Mouse (Mus musculus) lung, embryonic 15.5 days (tissue): Measurements from ENCODE around the gene Casc3. TPM values are rescaled to one million over a fixed set of nuclear protein-coding genes. Genes with fewer than 3 reads are reported as not detected.

Experiments
- ATAC-seq: fragments of 200-750 bp; cut with Nextera tagmentation; 2 replicates; pipeline ENCODE4 v1.8.0; 2017; ENCODE audit warnings: moderate number of reproducible peaks, borderline replicate concordance; ENCODE audit not compliant: low FRiP score, low TSS enrichment; ENCODE audit errors: extremely low read depth
- H3K27ac ChIP-seq: fragments of 300-500 bp; sonication (generic); 2 replicates; pipeline ENCODE4 v1.5.1; 2015; ENCODE audit warnings: moderate library complexity, mild to moderate bottlenecking, inconsistent platforms
- H3K27me3 ChIP-seq: fragments of 300-500 bp; sonication (generic); 2 replicates; pipeline ENCODE4 v1.6.1; 2015; ENCODE audit warnings: inconsistent platforms
- H3K36me3 ChIP-seq: fragments of 300-500 bp; sonication (generic); 2 replicates; pipeline ENCODE4 v1.6.1; 2015; ENCODE audit warnings: inconsistent platforms
- H3K4me1 ChIP-seq: fragments of 300-500 bp; sonication (generic); 2 replicates; pipeline ENCODE4 v1.6.1; 2015; ENCODE audit warnings: inconsistent platforms
- H3K4me2 ChIP-seq: fragments of 300-500 bp; sonication (generic); 2 replicates; pipeline ENCODE4 v1.6.1; 2015; ENCODE audit warnings: inconsistent platforms, mild to moderate bottlenecking, moderate library complexity
- H3K4me3 ChIP-seq: fragments of 300-500 bp; sonication (generic); 2 replicates; pipeline ENCODE4 v1.5.1; 2015; ENCODE audit warnings: mild to moderate bottlenecking, inconsistent platforms
- H3K9ac ChIP-seq: fragments of 300-500 bp; sonication (generic); 2 replicates; pipeline ENCODE4 v1.6.1; 2015; ENCODE audit warnings: inconsistent platforms
- H3K9me3 ChIP-seq: fragments of 300-500 bp; sonication (generic); 2 replicates; pipeline ENCODE4 v1.6.1; 2016; ENCODE audit warnings: inconsistent platforms
- WGBS: fragments of 180-500 bp; shearing (Covaris S2); methylation state at CpG from one replicate; pipeline ENCODE4 v1.1.7; 2015; 5-methylcytosine and 5-hydroxymethylcytosine counted together
- polyA plus RNA-seq: library from polyadenylated mRNA; unstranded; fragments of >200 nt; fragmentation: Nextera tagmentation; extraction: Ambion mirVana; gene quantifications from 2 replicates; pipeline ENCODE4 v1.2.1, GENCODE M21; 2015

Casc3 gene
- polyA plus RNA-seq, 1 experiment from 2014 or later = 37.9 TPM

DNA sequence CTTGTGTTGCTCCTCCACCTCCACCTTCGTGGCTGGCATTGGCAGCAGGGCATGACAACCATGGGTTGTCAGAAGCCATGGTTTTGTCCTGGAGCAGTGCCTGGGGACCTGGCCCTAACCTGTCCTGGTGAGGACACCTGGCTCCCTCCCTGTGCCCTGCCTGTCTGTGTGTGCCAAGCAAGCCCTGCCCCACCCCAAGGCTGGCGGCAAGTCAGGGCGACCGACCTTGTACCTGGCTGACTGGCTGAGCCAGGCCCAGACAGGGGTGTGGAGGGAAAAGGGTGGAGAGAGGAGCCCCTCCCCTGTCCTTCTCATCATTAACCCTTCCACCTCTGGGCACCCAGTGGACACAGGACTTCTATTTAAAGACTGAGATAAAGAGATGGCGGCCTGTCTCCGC is 34.7 kb downstream of the Casc3 start:
- H3K4me3 ChIP-seq = no peak overlapping the region
- H3K36me3 ChIP-seq = peaks cover under 1% of the 10 kb centered on the region; the same call in 1 of the 2 replicates
- H3K4me2 ChIP-seq = no peak overlapping the region
- peaks cover 27% of the 10 kb centered on the region for H3K27me3 ChIP-seq
- 48% methylated on average over 6 of the region's 6 CpGs for WGBS
- no peak overlapping the region for H3K9ac ChIP-seq
- peaks cover 18% of the 10 kb centered on the region for H3K4me1 ChIP-seq
- H3K9me3 ChIP-seq = no peaks in the 10 kb centered on the region
- H3K27ac ChIP-seq = no peak overlapping the region
- ATAC-seq = no peak

DNA sequence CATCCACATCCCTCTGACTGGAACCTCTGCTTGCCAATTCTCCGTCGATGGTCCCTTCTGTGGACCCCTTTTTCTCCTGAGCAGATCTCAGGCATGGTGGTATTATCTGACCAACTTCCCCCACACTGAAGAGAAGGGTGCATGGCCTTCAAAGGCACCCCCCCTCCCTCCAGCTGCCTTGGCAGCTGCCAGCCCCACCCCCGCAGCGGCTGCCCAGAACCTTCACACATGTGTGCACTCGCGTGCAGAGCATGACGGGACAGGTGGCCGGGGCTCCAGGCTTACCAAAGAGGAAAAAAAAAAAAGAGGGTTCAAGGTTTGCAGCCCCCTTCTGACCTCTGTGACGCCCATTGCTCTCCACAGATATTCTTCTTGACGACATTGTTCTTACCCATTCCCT is 35.2 kb downstream of the Casc3 start:
- no peak overlapping the region for H3K4me3 ChIP-seq
- no peak overlapping the region for H3K27ac ChIP-seq
- H3K9me3 ChIP-seq = no peaks in the 10 kb centered on the region
- peaks cover 18% of the 10 kb centered on the region for H3K4me1 ChIP-seq
- H3K4me2 ChIP-seq = no peak overlapping the region
- peaks cover 27% of the 10 kb centered on the region for H3K27me3 ChIP-seq
- ATAC-seq = no peak
- 63% methylated on average over 6 of the region's 10 CpGs for WGBS
- H3K36me3 ChIP-seq = no peaks in the 10 kb centered on the region
- no peak overlapping the region for H3K9ac ChIP-seq

DNA sequence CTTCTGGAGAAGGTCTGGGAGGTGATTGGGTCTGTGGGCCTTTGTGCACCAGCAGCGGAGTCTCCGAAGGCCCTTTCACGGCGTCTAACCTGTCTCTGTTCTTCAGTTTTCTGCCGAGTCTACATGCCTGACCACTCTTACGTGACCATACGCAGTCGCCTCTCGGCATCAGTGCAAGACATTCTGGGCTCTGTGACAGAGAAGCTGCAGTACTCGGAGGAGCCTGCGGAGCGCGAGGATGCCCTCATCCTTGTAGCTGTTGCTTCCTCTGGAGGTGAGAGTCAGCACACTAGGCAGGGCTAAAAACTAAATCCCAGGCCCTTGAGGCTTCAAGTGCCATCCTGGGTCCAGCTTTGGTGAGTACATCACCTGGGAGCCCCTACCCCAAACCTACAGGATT is 41.3 kb downstream of the Casc3 start:
- peaks cover 4% of the 10 kb centered on the region; the same call in 1 of the 2 replicates for H3K27me3 ChIP-seq
- no peak overlapping the region for H3K4me2 ChIP-seq
- H3K36me3 ChIP-seq = no peaks in the 10 kb centered on the region
- no peaks in the 10 kb centered on the region for H3K9me3 ChIP-seq
- H3K27ac ChIP-seq = no peak overlapping the region
- H3K9ac ChIP-seq = no peak overlapping the region
- WGBS = 47% methylated on average over 13 of the region's 13 CpGs
- ATAC-seq = no peak
- peaks cover 17% of the 10 kb centered on the region for H3K4me1 ChIP-seq
- no peak overlapping the region for H3K4me3 ChIP-seq

GRCm38 (mm10) chr11:98846865-98847604 is 42.3 kb downstream of the Casc3 start:
- H3K27ac ChIP-seq = no peak overlapping the region
- no peak overlapping the region for H3K9ac ChIP-seq
- H3K9me3 ChIP-seq = no peaks in the 10 kb centered on the region
- H3K27me3 ChIP-seq = peaks cover 4% of the 10 kb centered on the region; the same call in 1 of the 2 replicates
- H3K4me2 ChIP-seq = no peak overlapping the region
- no peak overlapping the region for H3K4me3 ChIP-seq
- WGBS = 53% methylated on average over 19 of the region's 19 CpGs
- H3K4me1 ChIP-seq = peaks cover 17% of the 10 kb centered on the region
- no peaks in the 10 kb centered on the region for H3K36me3 ChIP-seq
- ATAC-seq = no peak

GRCm38 (mm10) chr11:98849196-98849894 is 44.6 kb downstream of the Casc3 start:
- no peak overlapping the region for H3K4me3 ChIP-seq
- H3K36me3 ChIP-seq = no peaks in the 10 kb centered on the region
- ATAC-seq = no peak
- peaks cover 17% of the 10 kb centered on the region for H3K4me1 ChIP-seq
- H3K9ac ChIP-seq = no peak overlapping the region
- peaks cover 4% of the 10 kb centered on the region; the same call in 1 of the 2 replicates for H3K27me3 ChIP-seq
- H3K4me2 ChIP-seq = no peak overlapping the region
- no peaks in the 10 kb centered on the region for H3K9me3 ChIP-seq
- no peak overlapping the region for H3K27ac ChIP-seq
- 13% methylated on average over 19 of the region's 19 CpGs for WGBS

GRCm38 (mm10) chr11:98850100-98851093 is 45.7 kb downstream of the Casc3 start:
- Histone ChIP-seq H3K36me3 (no peaks in the 10 kb centered on the region), H3K27me3 (peaks cover 4% of the 10 kb centered on the region; the same call in 1 of the 2 replicates), H3K4me2 (peak overlapping the region; percentile 24), H3K27ac (peak overlapping the region; percentile 63; the same call in 1 of the 2 replicates), H3K4me3 (no peak overlapping the region), H3K9me3 (no peaks in the 10 kb centered on the region), H3K9ac (no peak overlapping the region), H3K4me1 (peaks cover 17% of the 10 kb centered on the region)
- 49% methylated on average over 26 of the region's 26 CpGs for WGBS
- peak; percentile 51; the same call in 1 of the 2 replicates for ATAC-seq

- ATAC-seq = no peak
- H3K27ac ChIP-seq = no peak overlapping the region
- peaks cover 3% of the 10 kb centered on the region; the same call in 1 of the 2 replicates for H3K27me3 ChIP-seq
- 81% methylated on average over 8 of the region's 8 CpGs for WGBS
- H3K36me3 ChIP-seq = no peaks in the 10 kb centered on the region
- no peak overlapping the region for H3K9ac ChIP-seq
- no peaks in the 10 kb centered on the region for H3K9me3 ChIP-seq
- H3K4me1 ChIP-seq = peaks cover 15% of the 10 kb centered on the region
- no peak overlapping the region for H3K4me3 ChIP-seq
- no peak overlapping the region for H3K4me2 ChIP-seq
These were observed 49.4 kb downstream of the Casc3 start for GRCm38 (mm10) chr11:98854116-98854515.

DNA sequence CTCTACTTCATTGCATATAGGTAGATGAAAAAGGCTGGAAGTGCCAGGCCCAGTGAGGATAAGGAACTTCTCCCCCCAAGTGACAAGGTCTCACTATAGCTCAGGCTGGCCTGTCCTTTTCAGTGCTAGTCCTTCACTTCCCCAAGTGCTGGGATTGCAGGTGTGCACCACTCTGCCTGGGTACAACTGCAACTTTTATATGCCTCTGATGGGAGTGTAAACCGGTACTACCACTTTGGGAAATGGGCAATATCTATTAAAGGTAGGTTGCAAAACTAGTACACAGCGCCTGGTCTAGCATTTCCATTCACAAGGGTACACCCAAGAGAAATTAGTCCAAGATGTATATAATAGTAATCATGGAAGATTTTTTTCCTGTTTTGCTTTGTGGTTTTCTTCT is 50.0 kb downstream of the Casc3 start:
- H3K9me3 ChIP-seq = no peaks in the 10 kb centered on the region
- no peak for ATAC-seq
- no peak overlapping the region for H3K4me2 ChIP-seq
- no peak overlapping the region for H3K9ac ChIP-seq
- no peak overlapping the region for H3K4me3 ChIP-seq
- peaks cover 10% of the 10 kb centered on the region for H3K4me1 ChIP-seq
- no peaks in the 10 kb centered on the region for H3K36me3 ChIP-seq
- WGBS = 94% methylated on average over 2 of the region's 2 CpGs
- no peak overlapping the region for H3K27ac ChIP-seq
- H3K27me3 ChIP-seq = no peaks in the 10 kb centered on the region; the same call in 1 of the 2 replicates

GRCm38 (mm10) chr11:98858759-98859731 is 54.3 kb downstream of the Casc3 start:
- Histone ChIP-seq H3K4me3 (no peak overlapping the region), H3K4me1 (peaks cover 4% of the 10 kb centered on the region), H3K27ac (no peak overlapping the region), H3K9ac (no peak overlapping the region), H3K9me3 (no peaks in the 10 kb centered on the region), H3K36me3 (no peaks in the 10 kb centered on the region), H3K27me3 (no peaks in the 10 kb centered on the region), H3K4me2 (no peak overlapping the region)
- no peak for ATAC-seq
- WGBS = 29% methylated on average over 14 of the region's 14 CpGs

- peaks cover 12% of the 10 kb centered on the region for H3K4me1 ChIP-seq
- ATAC-seq = peak; percentile 93
- H3K4me3 ChIP-seq = peak within 1 kb of the TSS; percentile 80
- peak within 1 kb of the TSS; percentile 73 for H3K4me2 ChIP-seq
- H3K36me3 ChIP-seq = peaks cover 12% of the 10 kb centered on the region
- peak within 1 kb of the TSS; percentile 78 for H3K9ac ChIP-seq
- no peaks in the 10 kb centered on the region for H3K27me3 ChIP-seq
- peak within 1 kb of the TSS; percentile 93 for H3K27ac ChIP-seq
- WGBS = 7% methylated on average over 32 of the region's 41 CpGs
- H3K9me3 ChIP-seq = no peaks in the 10 kb centered on the region
These were observed 58.5 kb downstream of the Casc3 start, which contains the start of gene Wipf2 for GRCm38 (mm10) chr11:98863028-98863750. TSS of gene Wipf2 (plus strand) at chr11:98863638.
